Mouse (Mus musculus): ENCODE results near the gene Teddm1a.

Gene Teddm1a

GRCm38 (mm10) chr1:153905884-153906283, 14.3 kb downstream of the Teddm1a start:
- DNase-seq (ENCODE audit: low spot score in 2 of 2): no peak

GRCm38 (mm10) chr1:153908208-153908607, 16.7 kb downstream of the Teddm1a start:
- no peak for DNase-seq (ENCODE audit: low spot score in 2 of 2)

- DNase-seq (ENCODE audit: low spot score in 2 of 2): no peak
These were observed 17.2 kb downstream of the Teddm1a start for GRCm38 (mm10) chr1:153908741-153909140.

GRCm38 (mm10) chr1:153909213-153909962, 17.8 kb downstream of the Teddm1a start:
- DNase-seq (ENCODE audit: low spot score in 2 of 2): no peak

- DNase-seq (ENCODE audit: low spot score in 2 of 2): no peak
These were observed 18.4 kb downstream of the Teddm1a start for GRCm38 (mm10) chr1:153909963-153910291.

GRCm38 (mm10) chr1:153910423-153910822, 18.9 kb downstream of the Teddm1a start:
- no peak for DNase-seq (ENCODE audit: low spot score in 2 of 2)

GRCm38 (mm10) chr1:153911276-153911795, 19.8 kb downstream of the Teddm1a start:
- no peak for DNase-seq (ENCODE audit: low spot score in 2 of 2)

- no peak for DNase-seq (ENCODE audit: low spot score in 2 of 2)
These were observed 22.3 kb downstream of the Teddm1a start for GRCm38 (mm10) chr1:153913869-153914268.

GRCm38 (mm10) chr1:153918521-153919206, 27.1 kb downstream of the Teddm1a start:
- peak; percentile 61 to 64 for DNase-seq (ENCODE audit: low spot score in 2 of 2)

- no peak for DNase-seq (ENCODE audit: low spot score in 2 of 2)
These were observed 30.1 kb downstream of the Teddm1a start for GRCm38 (mm10) chr1:153921642-153922041.

GRCm38 (mm10) chr1:153922571-153923021, 31.1 kb downstream of the Teddm1a start:
- peak; percentile 84 to 85 for DNase-seq (ENCODE audit: low spot score in 2 of 2)

GRCm38 (mm10) chr1:153924395-153925385, 33.1 kb downstream of the Teddm1a start:
- DNase-seq (ENCODE audit: low spot score in 2 of 2): no peak

- no peak for DNase-seq (ENCODE audit: low spot score in 2 of 2)
These were observed 38.9 kb downstream of the Teddm1a start for GRCm38 (mm10) chr1:153930431-153930830.

GRCm38 (mm10) chr1:153933772-153934171, 42.2 kb downstream of the Teddm1a start:
- no peak for DNase-seq (ENCODE audit: low spot score in 2 of 2)

GRCm38 (mm10) chr1:153935844-153936380, 44.4 kb downstream of the Teddm1a start:
- no peak for DNase-seq (ENCODE audit: low spot score in 2 of 2)

- no peak for DNase-seq (ENCODE audit: low spot score in 2 of 2)
These were observed 45.5 kb downstream of the Teddm1a start for GRCm38 (mm10) chr1:153937025-153937424.

- DNase-seq (ENCODE audit: low spot score in 2 of 2): no peak
These were observed 49.4 kb downstream of the Teddm1a start for GRCm38 (mm10) chr1:153940986-153941385.
